Mouse (Mus musculus) hindbrain, embryonic 11.5 days (tissue): ENCODE data around the gene Nectin3. TPM values are rescaled to one million over a fixed set of nuclear protein-coding genes. Genes with fewer than 3 reads are reported as not detected.

Experiments
- ATAC-seq: fragments of 200-750 bp; cut with Nextera tagmentation; 2 replicates; pipeline ENCODE4 v1.8.0; 2017; ENCODE audit warnings: mild to moderate bottlenecking, moderate TSS enrichment, moderate library complexity; ENCODE audit not compliant: low FRiP score
- DNase-seq: peaks from one replicate; pipeline ENCODE4 v3.0.0-alpha.2; 2015; ENCODE audit warnings: low spot score
- H3K27ac ChIP-seq: fragments of 300-500 bp; sonication (generic); 2 replicates; pipeline ENCODE4 v1.5.1; 2014; ENCODE audit warnings: mild to moderate bottlenecking, low read depth, low read length
- H3K27me3 ChIP-seq: fragments of 300-500 bp; sonication (generic); 2 replicates; pipeline ENCODE4 v1.6.1; 2014; ENCODE audit warnings: mild to moderate bottlenecking, low read length, moderate library complexity, mixed read lengths; ENCODE audit not compliant: control insufficient read depth, insufficient read depth
- H3K36me3 ChIP-seq: fragments of 300-500 bp; sonication (generic); 2 replicates; pipeline ENCODE4 v1.6.1; 2014; ENCODE audit warnings: mild to moderate bottlenecking, low read length, moderate library complexity, mixed read lengths; ENCODE audit not compliant: control insufficient read depth, insufficient read depth
- H3K4me1 ChIP-seq: fragments of 300-500 bp; sonication (generic); replicated peaks from 2 replicates; pipeline ENCODE4 v1.6.1; 2014; ENCODE audit warnings: low read length, mixed read lengths; ENCODE audit not compliant: control insufficient read depth, insufficient read depth
- H3K4me2 ChIP-seq: fragments of 300-500 bp; sonication (generic); replicated peaks from 2 replicates; pipeline ENCODE4 v1.6.1; 2014; ENCODE audit warnings: mild to moderate bottlenecking, low read depth, low read length
- H3K4me3 ChIP-seq: fragments of 300-500 bp; sonication (generic); 2 replicates; pipeline ENCODE4 v1.5.1; 2014; ENCODE audit warnings: low read depth, low read length
- H3K9ac ChIP-seq: fragments of 300-500 bp; sonication (generic); 2 replicates; pipeline ENCODE4 v1.6.1; 2014; ENCODE audit warnings: low read depth, low read length
- H3K9me3 ChIP-seq: fragments of 300-500 bp; sonication (generic); 2 replicates; pipeline ENCODE4 v1.6.1; 2016; ENCODE audit warnings: low read length; ENCODE audit not compliant: control insufficient read depth
- WGBS: fragments of 180-500 bp; shearing (Covaris S2); extraction: QIAGEN DNeasy Blood & Tissue Kit; methylation state at CpG from one replicate; pipeline ENCODE4 v1.1.7; 2014; 5-methylcytosine and 5-hydroxymethylcytosine counted together
- polyA plus RNA-seq: library from polyadenylated mRNA; unstranded; fragments of >200 nt; fragmentation: Nextera tagmentation; extraction: Ambion mirVana; gene quantifications from 2 replicates; pipeline ENCODE4 v1.2.1, GENCODE M21; 2014

Gene Nectin3
- 49.9 and 50.0 TPM in 2 replicates for polyA plus RNA-seq

- H3K36me3 ChIP-seq: no peaks in the 10 kb centered on the region
- peaks cover 3% of the 10 kb centered on the region; the same call in 1 of the 2 replicates for H3K4me1 ChIP-seq
- H3K9me3 ChIP-seq: no peaks in the 10 kb centered on the region
- ATAC-seq: no peak
- peak within 1 kb of the TSS; percentile 94 for H3K27ac ChIP-seq
- 7% methylated on average over 4 of the region's 4 CpGs for WGBS
- H3K4me3 ChIP-seq: peak within 1 kb of the TSS; percentile 89
- DNase-seq: no peak
- H3K4me2 ChIP-seq: peak within 1 kb of the TSS; percentile 66
- H3K27me3 ChIP-seq: no peaks in the 10 kb centered on the region
- H3K9ac ChIP-seq: peak within 1 kb of the TSS; percentile 92
Observed at GRCm38 (mm10) chr16:46498421-46498789, at the start of gene Nectin3. TSS of gene Nectin3 (minus strand) at chr16:46498525.

- H3K27ac ChIP-seq: no peak overlapping the region
- DNase-seq (no peak), ATAC-seq (no peak)
- H3K9me3 ChIP-seq: no peaks in the 10 kb centered on the region
- H3K4me3 ChIP-seq: no peak overlapping the region
- H3K4me1 ChIP-seq: no peaks in the 10 kb centered on the region
- 77% methylated on average over 3 of the region's 3 CpGs for WGBS
- no peaks in the 10 kb centered on the region for H3K27me3 ChIP-seq
- no peak overlapping the region for H3K4me2 ChIP-seq
- no peak overlapping the region for H3K9ac ChIP-seq
- no peaks in the 10 kb centered on the region for H3K36me3 ChIP-seq
Observed at GRCm38 (mm10) chr16:46538092-46538491, 39.8 kb upstream of the Nectin3 start.

- Histone ChIP-seq H3K4me3 (no peak overlapping the region), H3K9ac (no peak overlapping the region), H3K27ac (no peak overlapping the region), H3K9me3 (no peaks in the 10 kb centered on the region), H3K4me1 (no peaks in the 10 kb centered on the region), H3K36me3 (no peaks in the 10 kb centered on the region), H3K4me2 (no peak overlapping the region), H3K27me3 (no peaks in the 10 kb centered on the region)
- no peak for ATAC-seq
- DNase-seq: no peak
- 89% methylated on average over 5 of the region's 5 CpGs for WGBS
Observed at GRCm38 (mm10) chr16:46532465-46533254, 34.3 kb upstream of the Nectin3 start.

- no peak overlapping the region for H3K4me2 ChIP-seq
- 58% methylated on average over 3 of the region's 3 CpGs for WGBS
- H3K9ac ChIP-seq: no peak overlapping the region
- no peaks in the 10 kb centered on the region for H3K9me3 ChIP-seq
- no peaks in the 10 kb centered on the region for H3K4me1 ChIP-seq
- no peaks in the 10 kb centered on the region for H3K36me3 ChIP-seq
- no peak overlapping the region for H3K27ac ChIP-seq
- H3K27me3 ChIP-seq: no peaks in the 10 kb centered on the region
- H3K4me3 ChIP-seq: no peak overlapping the region
- peak; percentile 79 for ATAC-seq
- DNase-seq: peak; percentile 29
Observed at GRCm38 (mm10) chr16:46531023-46531422, 32.7 kb upstream of the Nectin3 start.

GRCm38 (mm10) chr16:46520885-46521417, 22.6 kb upstream of the Nectin3 start:
- Histone ChIP-seq H3K27ac (no peak overlapping the region), H3K4me1 (no peaks in the 10 kb centered on the region), H3K27me3 (no peaks in the 10 kb centered on the region), H3K9me3 (no peaks in the 10 kb centered on the region), H3K9ac (no peak overlapping the region), H3K4me2 (no peak overlapping the region), H3K4me3 (no peak overlapping the region), H3K36me3 (no peaks in the 10 kb centered on the region)
- DNase-seq (no peak), ATAC-seq (no peak)
- 76% methylated on average over 5 of the region's 5 CpGs for WGBS

- no peak overlapping the region for H3K9ac ChIP-seq
- H3K27ac ChIP-seq: no peak overlapping the region
- no peak for ATAC-seq
- 88% methylated on average over 2 of the region's 2 CpGs for WGBS
- no peaks in the 10 kb centered on the region for H3K36me3 ChIP-seq
- no peak overlapping the region for H3K4me3 ChIP-seq
- H3K9me3 ChIP-seq: no peaks in the 10 kb centered on the region
- H3K4me1 ChIP-seq: no peaks in the 10 kb centered on the region
- no peak overlapping the region for H3K4me2 ChIP-seq
- no peaks in the 10 kb centered on the region for H3K27me3 ChIP-seq
- no peak for DNase-seq
Observed at GRCm38 (mm10) chr16:46519606-46520005, 21.3 kb upstream of the Nectin3 start.

- Histone ChIP-seq H3K4me3 (no peak overlapping the region), H3K4me2 (no peak overlapping the region), H3K9ac (no peak overlapping the region), H3K9me3 (no peaks in the 10 kb centered on the region), H3K27ac (no peak overlapping the region), H3K36me3 (no peaks in the 10 kb centered on the region), H3K27me3 (no peaks in the 10 kb centered on the region), H3K4me1 (no peaks in the 10 kb centered on the region)
- DNase-seq (no peak), ATAC-seq (no peak)
- WGBS: 89% methylated on average over 3 of the region's 3 CpGs
Observed at GRCm38 (mm10) chr16:46507944-46508333, 9.6 kb upstream of the Nectin3 start.

GRCm38 (mm10) chr16:46507260-46507943, 9.1 kb upstream of the Nectin3 start:
- H3K4me1 ChIP-seq: no peaks in the 10 kb centered on the region
- no peaks in the 10 kb centered on the region for H3K9me3 ChIP-seq
- no peaks in the 10 kb centered on the region for H3K27me3 ChIP-seq
- DNase-seq: no peak
- no peak overlapping the region for H3K4me2 ChIP-seq
- WGBS: 52% methylated on average over 3 of the region's 3 CpGs
- H3K4me3 ChIP-seq: no peak overlapping the region
- no peak overlapping the region for H3K27ac ChIP-seq
- no peaks in the 10 kb centered on the region for H3K36me3 ChIP-seq
- no peak overlapping the region for H3K9ac ChIP-seq
- no peak for ATAC-seq
